In genomic region chr14:123065136-123065535, GRCm38 (mm10) we compare ENCODE assay signal across 12 mouse cellular contexts.
DNase-seq lines count a peak whose midpoint lies in the region; ATAC-seq lines count a peak whose summit lies in the region.
"Had no signal": no experiment of that assay in that cellular context is flagged by ENCODE, and none has a peak within 500 bp of the region (broad histone marks: within the 10 kb centered on the region; RNA-seq: fewer than 3 reads in every experiment).

No protein-coding gene starts in this region.

- H3K36me3 ChIP-seq in hindbrain, embryonic 11.5 days (ENCODE audit: control insufficient read depth, insufficient read depth, low read length): no peaks in the 10 kb centered on the region
- no peaks in the 10 kb centered on the region for H3K36me3 ChIP-seq in hindbrain, embryonic 10.5 days
- H3K36me3 ChIP-seq in forebrain, embryonic 12.5 days (replicated peaks): no peaks in the 10 kb centered on the region
- no peaks in the 10 kb centered on the region for H3K36me3 ChIP-seq in hindbrain, embryonic 16.5 days (ENCODE audit: control insufficient read depth, insufficient read depth, low read length)
- H3K36me3 ChIP-seq in neural tube, embryonic 14.5 days (ENCODE audit: control insufficient read depth, insufficient read depth, low read length): no peaks in the 10 kb centered on the region
- no peaks in the 10 kb centered on the region for H3K36me3 ChIP-seq in heart, embryonic 12.5 days

- H3K9ac ChIP-seq in hindbrain, embryonic 11.5 days (ENCODE audit: low read depth, low read length): no peak overlapping the region
- no peak overlapping the region for H3K9ac ChIP-seq in forebrain, embryonic 12.5 days
- no peak overlapping the region for H3K9ac ChIP-seq in hindbrain, embryonic 16.5 days (ENCODE audit: low read depth, low read length)
- no peak overlapping the region for H3K9ac ChIP-seq in neural tube, embryonic 14.5 days (replicated peaks; ENCODE audit: low read depth, low read length)
- H3K9ac ChIP-seq in heart, embryonic 12.5 days: no peak overlapping the region

- DNase-seq in hindbrain, embryonic 11.5 days (ENCODE audit: low spot score): no peak
- no peak for DNase-seq in hindbrain, embryonic 10.5 days (ENCODE audit: low spot score)
- no peak for DNase-seq in right cerebral cortex, postnatal 10 days (ENCODE audit: low spot score in 2 of 2)
- DNase-seq: cerebellum, postnatal 25 days; kidney, adult 9 months; lung, postnatal 14 days; right cerebral cortex, postnatal 25 days had no signal

- no peak overlapping the region for H3K4me3 ChIP-seq in hindbrain, embryonic 11.5 days (ENCODE audit: low read depth, low read length)
- no peak overlapping the region for H3K4me3 ChIP-seq in hindbrain, embryonic 10.5 days
- no peak overlapping the region for H3K4me3 ChIP-seq in forebrain, embryonic 12.5 days (replicated peaks)
- no peak overlapping the region for H3K4me3 ChIP-seq in hindbrain, embryonic 16.5 days (ENCODE audit: low read length)
- H3K4me3 ChIP-seq in neural tube, embryonic 14.5 days (ENCODE audit: low read depth, low read length): no peak overlapping the region
- H3K4me3 ChIP-seq in heart, embryonic 12.5 days: no peak overlapping the region

- H3K27ac ChIP-seq in hindbrain, embryonic 11.5 days (ENCODE audit: low read depth, low read length): no peak overlapping the region
- no peak overlapping the region for H3K27ac ChIP-seq in hindbrain, embryonic 10.5 days
- H3K27ac ChIP-seq in forebrain, embryonic 12.5 days: peak overlapping the region; percentile 70
- H3K27ac ChIP-seq in hindbrain, embryonic 16.5 days (ENCODE audit: low read depth, low read length): no peak overlapping the region
- no peak overlapping the region for H3K27ac ChIP-seq in neural tube, embryonic 14.5 days (ENCODE audit: low read depth, low read length)
- H3K27ac ChIP-seq in heart, embryonic 12.5 days (ENCODE audit: poor library complexity, severe bottlenecking): no peak overlapping the region

- no peaks in the 10 kb centered on the region for H3K9me3 ChIP-seq in hindbrain, embryonic 11.5 days (ENCODE audit: control insufficient read depth, low read length)
- no peaks in the 10 kb centered on the region for H3K9me3 ChIP-seq in hindbrain, embryonic 10.5 days
- H3K9me3 ChIP-seq in forebrain, embryonic 12.5 days: no peaks in the 10 kb centered on the region
- no peaks in the 10 kb centered on the region for H3K9me3 ChIP-seq in hindbrain, embryonic 16.5 days (ENCODE audit: control insufficient read depth, low read length)
- H3K9me3 ChIP-seq in neural tube, embryonic 14.5 days (ENCODE audit: control insufficient read depth, low read length): no peaks in the 10 kb centered on the region
- no peaks in the 10 kb centered on the region for H3K9me3 ChIP-seq in heart, embryonic 12.5 days (replicated peaks)

- peak; percentile 78 for ATAC-seq in hindbrain, embryonic 11.5 days (ENCODE audit: low FRiP score)
- ATAC-seq in forebrain, embryonic 12.5 days (ENCODE audit: low FRiP score): peak; percentile 97
- ATAC-seq in hindbrain, embryonic 16.5 days: peak; percentile 76
- ATAC-seq in neural tube, embryonic 14.5 days (ENCODE audit: low read depth): peak; percentile 89
- ATAC-seq in heart, embryonic 12.5 days (ENCODE audit: insufficient number of reproducible peaks, low FRiP score): no peak
- ATAC-seq in erythroblast, adult 5-6 weeks (replicated peaks; ENCODE audit: low FRiP score, poor library complexity, severe bottlenecking): no peak

- H3K4me2 ChIP-seq in hindbrain, embryonic 11.5 days (replicated peaks; ENCODE audit: low read depth, low read length): no peak overlapping the region
- H3K4me2 ChIP-seq in forebrain, embryonic 12.5 days: peak overlapping the region; percentile 26
- no peak overlapping the region; the same call in 1 of the 2 replicates for H3K4me2 ChIP-seq in hindbrain, embryonic 16.5 days (ENCODE audit: low read length)
- H3K4me2 ChIP-seq in neural tube, embryonic 14.5 days (ENCODE audit: low read depth, low read length): peak overlapping the region; percentile 26; the same call in 1 of the 2 replicates
- no peak overlapping the region for H3K4me2 ChIP-seq in heart, embryonic 12.5 days

- WGBS in hindbrain, embryonic 11.5 days: 46% methylated on average over 6 of the region's 6 CpGs
- 51% methylated on average over 6 of the region's 6 CpGs for WGBS in hindbrain, embryonic 10.5 days
- 7% methylated on average over 6 of the region's 6 CpGs for WGBS in forebrain, embryonic 12.5 days
- WGBS in hindbrain, embryonic 16.5 days: 21% methylated on average over 6 of the region's 6 CpGs
- 13% methylated on average over 6 of the region's 6 CpGs for WGBS in neural tube, embryonic 14.5 days
- 66% methylated on average over 6 of the region's 6 CpGs for WGBS in heart, embryonic 12.5 days

- no peaks in the 10 kb centered on the region for H3K4me1 ChIP-seq in hindbrain, embryonic 11.5 days (replicated peaks; ENCODE audit: control insufficient read depth, insufficient read depth, low read length)
- peaks cover 8% of the 10 kb centered on the region; the same call in 1 of the 2 replicates for H3K4me1 ChIP-seq in hindbrain, embryonic 10.5 days (replicated peaks)
- peaks cover 20% of the 10 kb centered on the region for H3K4me1 ChIP-seq in forebrain, embryonic 12.5 days
- H3K4me1 ChIP-seq in hindbrain, embryonic 16.5 days (ENCODE audit: control insufficient read depth, insufficient read depth, low read depth, low read length): no peaks in the 10 kb centered on the region
- H3K4me1 ChIP-seq in neural tube, embryonic 14.5 days (ENCODE audit: control insufficient read depth, insufficient read depth, low read length): peaks cover 11% of the 10 kb centered on the region
- H3K4me1 ChIP-seq in heart, embryonic 12.5 days (replicated peaks): no peaks in the 10 kb centered on the region

- no peaks in the 10 kb centered on the region for H3K27me3 ChIP-seq in hindbrain, embryonic 11.5 days (ENCODE audit: control insufficient read depth, insufficient read depth, low read length)
- no peaks in the 10 kb centered on the region for H3K27me3 ChIP-seq in hindbrain, embryonic 10.5 days (ENCODE audit: insufficient read depth, poor library complexity, severe bottlenecking)
- H3K27me3 ChIP-seq in forebrain, embryonic 12.5 days: peaks cover 4% of the 10 kb centered on the region; the same call in 1 of the 2 replicates
- no peaks in the 10 kb centered on the region for H3K27me3 ChIP-seq in hindbrain, embryonic 16.5 days (replicated peaks; ENCODE audit: control insufficient read depth, insufficient read depth, low read length)
- H3K27me3 ChIP-seq in neural tube, embryonic 14.5 days (ENCODE audit: control insufficient read depth, insufficient read depth, low read length): no peaks in the 10 kb centered on the region
- H3K27me3 ChIP-seq in heart, embryonic 12.5 days (replicated peaks): no peaks in the 10 kb centered on the region

Comparison
In these comparisons a context has a peak if more than half of its experiments do, and no peak if none do; other contexts are left out.
1. ATAC-seq: peak in hindbrain, embryonic 11.5 days (single experiment), forebrain, embryonic 12.5 days (single experiment), hindbrain, embryonic 16.5 days (single experiment) and neural tube, embryonic 14.5 days (single experiment); none in heart, embryonic 12.5 days (single experiment) and erythroblast, adult 5-6 weeks (single experiment).
2. H3K4me2 ChIP-seq: peak in forebrain, embryonic 12.5 days (single experiment) and neural tube, embryonic 14.5 days (single experiment); none in hindbrain, embryonic 11.5 days (single experiment), hindbrain, embryonic 16.5 days (single experiment) and heart, embryonic 12.5 days (single experiment).